Mouse (Mus musculus): ENCODE measurements around the gene Rdh7. TPM values are rescaled to one million over a fixed set of nuclear protein-coding genes. Genes with fewer than 3 reads are reported as not detected.
"Not testable (repeated sequence)": the region's sequence is repeated elsewhere in the genome, so short reads cannot be mapped to it uniquely, and the experiment has no call there.

Gene Rdh7
- polyA plus RNA-seq, 1 experiment from 2014 or later: 1.1 TPM

DNA sequence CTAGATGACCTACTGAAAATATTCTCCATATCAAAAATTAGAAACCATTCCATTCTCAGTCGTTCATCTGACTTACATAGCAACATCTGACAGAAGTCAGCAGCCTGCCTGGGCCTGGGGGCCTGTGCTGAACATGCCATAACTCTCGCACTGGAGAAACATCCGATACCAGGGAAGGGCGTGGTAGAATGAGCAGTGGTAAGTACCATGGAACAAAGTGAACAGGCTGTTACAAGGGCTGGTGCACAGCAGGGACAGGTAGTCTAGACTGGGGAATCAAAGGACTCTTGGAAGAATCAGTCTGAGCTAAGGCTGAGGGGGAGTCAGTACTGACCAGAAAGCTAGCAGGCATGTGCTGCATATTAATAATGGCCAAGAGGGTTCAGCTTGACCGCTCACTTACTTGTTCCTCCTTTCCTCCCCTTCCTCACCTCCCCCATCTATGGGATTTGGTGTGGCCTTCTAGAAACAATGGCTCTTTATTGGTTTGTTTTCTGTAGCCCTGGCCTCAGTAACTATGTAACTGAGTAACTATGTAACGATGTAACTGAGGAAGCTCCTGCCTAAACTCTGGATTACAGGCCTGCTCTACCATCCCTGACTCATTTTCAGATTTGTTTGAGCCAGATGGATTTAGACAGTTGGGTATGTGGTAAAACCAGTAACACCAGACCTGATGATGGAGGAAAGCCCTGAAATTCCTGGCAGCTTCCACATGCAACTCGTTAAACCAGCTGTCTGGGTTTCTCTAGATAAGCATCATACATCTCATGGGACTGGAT, 36.2 kb upstream of the Rdh7 start:
- no peaks in the 10 kb centered on the region for H3K36me3 ChIP-seq (ENCODE audit: control insufficient read depth, insufficient read depth)
- peak overlapping the region; percentile 15; the same call in 1 of the 2 replicates for H3K27ac ChIP-seq (ENCODE audit: low read depth, low read length)
- H3K9me3 ChIP-seq (ENCODE audit: control insufficient read depth): no peaks in the 10 kb centered on the region
- peak; percentile 79 for ATAC-seq
- no peaks in the 10 kb centered on the region for H3K4me1 ChIP-seq (replicated peaks; ENCODE audit: control insufficient read depth, insufficient read depth, low read length)
- no peak overlapping the region for H3K4me2 ChIP-seq (replicated peaks; ENCODE audit: low read depth)
- TF ChIP-seq CTCF (IDR thresholded peaks at IDR 0.05; ENCODE audit: low read depth): no peak
- no peak overlapping the region for H3K9ac ChIP-seq (ENCODE audit: low read depth, low read length)
- H3K4me3 ChIP-seq (ENCODE audit: low read depth, low read length): no peak overlapping the region
- no peaks in the 10 kb centered on the region for H3K27me3 ChIP-seq (replicated peaks; ENCODE audit: control insufficient read depth, insufficient read depth, low read length)
- WGBS: 46% methylated on average over 7 of the region's 7 CpGs

DNA sequence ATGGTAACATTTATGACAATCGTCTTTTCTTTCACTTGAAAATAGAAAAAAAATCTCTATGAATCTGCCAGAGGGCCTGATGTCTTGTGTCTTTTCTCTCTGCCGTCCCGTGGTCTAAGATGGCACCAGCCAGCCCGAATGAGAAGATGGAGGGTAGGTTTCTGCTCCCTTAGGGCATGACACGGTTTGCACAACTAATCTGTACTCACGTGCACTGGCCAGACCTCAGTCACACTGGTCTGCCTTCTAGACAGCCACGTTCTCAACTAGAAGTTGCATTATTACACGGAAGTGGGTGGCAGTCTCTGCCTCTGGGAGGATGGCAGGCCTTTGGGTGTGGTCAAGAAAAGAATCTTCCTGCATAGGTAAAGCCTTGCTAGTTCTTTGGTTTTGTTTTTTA, 34.4 kb upstream of the Rdh7 start:
- ATAC-seq: no peak
- Histone ChIP-seq H3K4me3 (ENCODE audit: low read depth, low read length) (no peak overlapping the region), H3K4me1 (replicated peaks; ENCODE audit: control insufficient read depth, insufficient read depth, low read length) (no peaks in the 10 kb centered on the region), H3K9me3 (ENCODE audit: control insufficient read depth) (no peaks in the 10 kb centered on the region), H3K4me2 (replicated peaks; ENCODE audit: low read depth) (no peak overlapping the region), H3K27me3 (replicated peaks; ENCODE audit: control insufficient read depth, insufficient read depth, low read length) (no peaks in the 10 kb centered on the region), H3K36me3 (ENCODE audit: control insufficient read depth, insufficient read depth) (no peaks in the 10 kb centered on the region), H3K27ac (ENCODE audit: low read depth, low read length) (no peak overlapping the region), H3K9ac (ENCODE audit: low read depth, low read length) (no peak overlapping the region)
- TF ChIP-seq CTCF (IDR thresholded peaks at IDR 0.05; ENCODE audit: low read depth): no peak
- WGBS: 86% methylated on average over 8 of the region's 8 CpGs

DNA sequence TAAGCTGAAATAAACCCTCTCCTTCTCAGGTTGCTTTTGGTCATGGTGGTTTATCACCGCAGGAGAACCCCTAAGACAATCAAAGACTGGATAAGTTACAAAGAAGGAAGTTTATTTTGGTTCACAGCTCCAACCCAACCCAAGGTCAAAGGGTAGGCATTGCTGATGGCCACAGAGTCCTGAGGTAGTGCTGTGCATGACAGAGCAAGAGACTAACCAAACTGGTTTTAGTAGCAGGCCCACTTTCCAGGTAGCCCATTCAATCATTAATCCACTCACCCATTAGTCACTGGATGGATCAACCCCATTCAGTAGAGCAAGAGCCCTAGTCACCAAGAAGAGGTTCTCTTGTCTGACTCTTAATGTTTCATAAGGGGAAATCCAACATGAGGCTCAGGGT, 33.6 kb upstream of the Rdh7 start:
- 55% methylated on average over 1 of the region's 1 CpGs for WGBS
- Histone ChIP-seq H3K4me2 (replicated peaks; ENCODE audit: low read depth) (no peak overlapping the region), H3K9me3 (ENCODE audit: control insufficient read depth) (no peaks in the 10 kb centered on the region), H3K36me3 (ENCODE audit: control insufficient read depth, insufficient read depth) (no peaks in the 10 kb centered on the region), H3K4me3 (ENCODE audit: low read depth, low read length) (no peak overlapping the region), H3K4me1 (replicated peaks; ENCODE audit: control insufficient read depth, insufficient read depth, low read length) (no peaks in the 10 kb centered on the region), H3K27ac (ENCODE audit: low read depth, low read length) (no peak overlapping the region), H3K27me3 (replicated peaks; ENCODE audit: control insufficient read depth, insufficient read depth, low read length) (no peaks in the 10 kb centered on the region), H3K9ac (ENCODE audit: low read depth, low read length) (no peak overlapping the region)
- peak; percentile 27; the same call in 1 of the 2 replicates for ATAC-seq
- TF ChIP-seq CTCF (IDR thresholded peaks at IDR 0.05; ENCODE audit: low read depth): no peak

DNA sequence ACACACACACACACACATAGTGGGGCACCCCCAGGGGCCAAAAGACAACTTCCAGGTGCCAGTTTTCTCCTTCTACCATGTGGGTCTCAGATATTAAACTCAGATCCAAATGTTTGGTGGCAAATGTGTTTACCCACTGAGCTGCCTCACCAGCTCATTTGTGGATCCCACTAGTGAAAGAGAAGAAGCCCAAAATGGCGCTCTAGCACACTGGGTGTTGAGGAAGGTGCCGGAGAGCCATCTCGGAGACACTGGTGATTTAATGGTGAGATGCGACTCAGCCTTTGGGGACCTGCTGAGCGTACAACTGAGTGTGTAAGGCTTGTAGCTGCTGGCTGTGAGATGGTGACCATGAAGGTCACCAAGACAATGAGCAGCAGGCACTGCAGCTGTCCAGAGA, 29.0 kb upstream of the Rdh7 start:
- H3K4me3 ChIP-seq (ENCODE audit: low read depth, low read length): no peak overlapping the region
- H3K9ac ChIP-seq (ENCODE audit: low read depth, low read length): no peak overlapping the region
- H3K36me3 ChIP-seq (ENCODE audit: control insufficient read depth, insufficient read depth): no peaks in the 10 kb centered on the region

GRCm38 (mm10) chr10:127917183-127917582, 28.6 kb upstream of the Rdh7 start:
- H3K27ac ChIP-seq (ENCODE audit: low read depth, low read length): not testable (repeated sequence)

More for the DNA sequence above, 29.0 kb upstream of the Rdh7 start:
- no peak overlapping the region for H3K27ac ChIP-seq (ENCODE audit: low read depth, low read length)
- no peaks in the 10 kb centered on the region for H3K9me3 ChIP-seq (ENCODE audit: control insufficient read depth)
- no peaks in the 10 kb centered on the region for H3K4me1 ChIP-seq (replicated peaks; ENCODE audit: control insufficient read depth, insufficient read depth, low read length)
- TF ChIP-seq CTCF (IDR thresholded peaks at IDR 0.05; ENCODE audit: low read depth): no peak
- no peak for ATAC-seq
- 95% methylated on average over 5 of the region's 5 CpGs for WGBS
- no peaks in the 10 kb centered on the region for H3K27me3 ChIP-seq (replicated peaks; ENCODE audit: control insufficient read depth, insufficient read depth, low read length)
- H3K4me2 ChIP-seq (replicated peaks; ENCODE audit: low read depth): no peak overlapping the region

DNA sequence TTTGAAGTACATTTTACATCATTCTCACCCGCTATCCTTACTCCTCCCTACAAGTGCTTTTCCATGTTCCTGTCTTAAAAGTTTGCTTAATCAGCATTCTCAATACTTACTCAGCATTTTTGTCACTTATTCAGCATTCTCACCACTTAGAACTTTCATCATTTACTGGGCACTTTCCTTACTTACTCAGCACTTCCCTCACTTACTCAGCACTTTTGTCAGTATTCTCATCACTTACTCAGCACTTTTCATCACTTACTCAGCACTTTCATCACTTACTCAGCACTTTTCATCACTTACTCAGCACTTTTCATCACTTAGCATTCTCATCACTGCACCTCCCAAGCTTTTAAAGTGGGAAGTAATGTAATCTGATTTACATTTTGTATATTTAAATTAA, 27.0 kb upstream of the Rdh7 start:
- no peak overlapping the region for H3K27ac ChIP-seq (ENCODE audit: low read depth, low read length)
- WGBS: 88% methylated on average over 1 of the region's 1 CpGs
- H3K9me3 ChIP-seq (ENCODE audit: control insufficient read depth): no peaks in the 10 kb centered on the region
- H3K36me3 ChIP-seq (ENCODE audit: control insufficient read depth, insufficient read depth): no peaks in the 10 kb centered on the region
- H3K9ac ChIP-seq (ENCODE audit: low read depth, low read length): no peak overlapping the region
- TF ChIP-seq CTCF (IDR thresholded peaks at IDR 0.05; ENCODE audit: low read depth): no peak
- no peak overlapping the region for H3K4me3 ChIP-seq (ENCODE audit: low read depth, low read length)
- H3K4me2 ChIP-seq (replicated peaks; ENCODE audit: low read depth): no peak overlapping the region
- H3K4me1 ChIP-seq (replicated peaks; ENCODE audit: control insufficient read depth, insufficient read depth, low read length): no peaks in the 10 kb centered on the region
- H3K27me3 ChIP-seq (replicated peaks; ENCODE audit: control insufficient read depth, insufficient read depth, low read length): no peaks in the 10 kb centered on the region
- no peak for ATAC-seq

More at GRCm38 (mm10) chr10:127917183-127917582, 28.6 kb upstream of the Rdh7 start:
- H3K4me2 ChIP-seq (replicated peaks; ENCODE audit: low read depth); H3K4me3 ChIP-seq (ENCODE audit: low read depth, low read length); H3K9ac ChIP-seq (ENCODE audit: low read depth, low read length); ATAC-seq; H3K36me3 ChIP-seq (ENCODE audit: control insufficient read depth, insufficient read depth); H3K4me1 ChIP-seq (replicated peaks; ENCODE audit: control insufficient read depth, insufficient read depth, low read length); H3K9me3 ChIP-seq (ENCODE audit: control insufficient read depth); H3K27me3 ChIP-seq (replicated peaks; ENCODE audit: control insufficient read depth, insufficient read depth, low read length): not testable (repeated sequence)
- 88% methylated on average over 3 of the region's 3 CpGs for WGBS
